Mouse (Mus musculus) hindbrain, embryonic 16.5 days (tissue): ENCODE measurements around the gene Zfp266. TPM values are rescaled to one million over a fixed set of nuclear protein-coding genes. Genes with fewer than 3 reads are reported as not detected.
A peak's percentile ranks its signal among the peaks of the same experiment; 100 is the strongest.

ENCODE experiments used
- ATAC-seq: fragments of 200-750 bp; cut with Nextera tagmentation; 2 replicates; pipeline ENCODE4 v1.8.0; 2017; ENCODE audit warnings: moderate TSS enrichment, moderate library complexity
- H3K27ac ChIP-seq: fragments of 300-500 bp; sonication (generic); 2 replicates; pipeline ENCODE4 v1.5.1; 2014; ENCODE audit warnings: low read depth, mild to moderate bottlenecking, control low read depth, low read length, moderate library complexity
- H3K27me3 ChIP-seq: fragments of 300-500 bp; sonication (generic); replicated peaks from 2 replicates; pipeline ENCODE4 v1.6.1; 2014; ENCODE audit warnings: low read length; ENCODE audit not compliant: control insufficient read depth, insufficient read depth
- H3K36me3 ChIP-seq: fragments of 300-500 bp; sonication (generic); 2 replicates; pipeline ENCODE4 v1.6.1; 2014; ENCODE audit warnings: mild to moderate bottlenecking, low read length, moderate library complexity, mixed read lengths; ENCODE audit not compliant: control insufficient read depth, insufficient read depth
- H3K4me1 ChIP-seq: fragments of 300-500 bp; sonication (generic); 2 replicates; pipeline ENCODE4 v1.6.1; 2014; ENCODE audit warnings: low read depth, low read length; ENCODE audit not compliant: control insufficient read depth, insufficient read depth
- H3K4me2 ChIP-seq: fragments of 300-500 bp; sonication (generic); 2 replicates; pipeline ENCODE4 v1.6.1; 2014; ENCODE audit warnings: mild to moderate bottlenecking, low read length, control low read depth, moderate library complexity
- H3K4me3 ChIP-seq: fragments of 300-500 bp; sonication (generic); 2 replicates; pipeline ENCODE4 v1.5.1; 2014; ENCODE audit warnings: mild to moderate bottlenecking, low read length, control low read depth, moderate library complexity
- H3K9ac ChIP-seq: fragments of 300-500 bp; sonication (generic); 2 replicates; pipeline ENCODE4 v1.6.1; 2014; ENCODE audit warnings: low read depth, mild to moderate bottlenecking, control low read depth, low read length, moderate library complexity
- H3K9me3 ChIP-seq: fragments of 300-500 bp; sonication (generic); 2 replicates; pipeline ENCODE4 v1.6.1; 2014; ENCODE audit warnings: mild to moderate bottlenecking, low read length, moderate library complexity; ENCODE audit not compliant: control insufficient read depth
- WGBS: fragments of 180-500 bp; shearing (Covaris S2); extraction: QIAGEN DNeasy Blood & Tissue Kit; methylation state at CpG from one replicate; pipeline ENCODE4 v1.1.7; 2014; 5-methylcytosine and 5-hydroxymethylcytosine counted together
- polyA plus RNA-seq: library from polyadenylated mRNA; unstranded; fragments of >200 nt; fragmentation: Nextera tagmentation; extraction: Ambion mirVana; gene quantifications from 2 replicates; pipeline ENCODE4 v1.2.1, GENCODE M21; 2015

The Zfp266 gene
- polyA plus RNA-seq, 1 experiment from 2014 or later: 84.6 TPM

- H3K4me2 ChIP-seq: no peak overlapping the region
- no peaks in the 10 kb centered on the region for H3K4me1 ChIP-seq
- peaks cover 29% of the 10 kb centered on the region for H3K36me3 ChIP-seq
- H3K27ac ChIP-seq: no peak overlapping the region
- H3K9me3 ChIP-seq: peaks cover 10% of the 10 kb centered on the region; the same call in 1 of the 2 replicates
- 58% methylated on average over 7 of the region's 7 CpGs for whole genome bisulfite sequencing
- no peak overlapping the region for H3K4me3 ChIP-seq
- H3K9ac ChIP-seq: no peak overlapping the region
- ATAC-seq: peak; percentile 67
- no peaks in the 10 kb centered on the region for H3K27me3 ChIP-seq
These were observed 54.3 kb downstream of the Zfp266 start for GRCm38 (mm10) chr9:20466761-20467442.

GRCm38 (mm10) chr9:20459377-20460317, 61.6 kb downstream of the Zfp266 start, which contains the start of gene Zfp26:
Gene Zfp26 (minus strand): TSS chr9:20460162.
- peaks cover 15% of the 10 kb centered on the region for H3K4me1 ChIP-seq
- peak; percentile 94 for ATAC-seq

GRCm38 (mm10) chr9:20453647-20454046, 67.6 kb downstream of the Zfp266 start:
- no peak overlapping the region for H3K27ac ChIP-seq
- no peak for ATAC-seq
- peaks cover 2% of the 10 kb centered on the region; the same call in 1 of the 2 replicates for H3K36me3 ChIP-seq
- H3K4me3 ChIP-seq: no peak overlapping the region
- 86% methylated on average over 4 of the region's 4 CpGs for WGBS
- no peaks in the 10 kb centered on the region for H3K27me3 ChIP-seq
- H3K9ac ChIP-seq: no peak overlapping the region
- H3K4me1 ChIP-seq: peaks cover 7% of the 10 kb centered on the region
- H3K4me2 ChIP-seq: no peak overlapping the region
- no peaks in the 10 kb centered on the region for H3K9me3 ChIP-seq

More at GRCm38 (mm10) chr9:20459377-20460317, 61.6 kb downstream of the Zfp266 start, which contains the start of gene Zfp26:
- H3K27me3 ChIP-seq: no peaks in the 10 kb centered on the region
- peak within 1 kb of the TSS; percentile 88 for H3K4me3 ChIP-seq
- H3K9me3 ChIP-seq: no peaks in the 10 kb centered on the region
- peak within 1 kb of the TSS; percentile 92 for H3K9ac ChIP-seq
- WGBS: under 1% methylated on average over 47 of the region's 48 CpGs
- H3K27ac ChIP-seq: peak within 1 kb of the TSS; percentile 89
- peak within 1 kb of the TSS; percentile 91 for H3K4me2 ChIP-seq
- H3K36me3 ChIP-seq: 0 out of 2 replicates have a peak, but pooled peaks cover 2% of the 10 kb centered on the region

- Histone ChIP-seq H3K9ac (no peak overlapping the region), H3K9me3 (no peaks in the 10 kb centered on the region), H3K4me2 (no peak overlapping the region), H3K27me3 (no peaks in the 10 kb centered on the region), H3K36me3 (peaks cover 2% of the 10 kb centered on the region; the same call in 1 of the 2 replicates), H3K27ac (no peak overlapping the region), H3K4me1 (no peaks in the 10 kb centered on the region), H3K4me3 (no peak overlapping the region)
- WGBS: 100% methylated on average over 1 of the region's 1 CpGs
- no peak for ATAC-seq
These were observed 69.7 kb downstream of the Zfp266 start for GRCm38 (mm10) chr9:20451493-20451892.

Other genes starting within 250 kb of the Zfp266 start
- gene Olfr39, start 239.1 kb downstream of the Zfp266 start, polyA plus RNA-seq: not detected in 2 replicates
- gene Olfr873, start 222.9 kb downstream of the Zfp266 start, polyA plus RNA-seq: not detected in 2 replicates
- gene Olfr18, start 185.3 kb downstream of the Zfp266 start, polyA plus RNA-seq: 0.09 TPM in 1 of 2 replicates, not detected in the other
- gene Zfp560, start 136.2 kb downstream of the Zfp266 start, polyA plus RNA-seq: 34.5 and 37.4 TPM in 2 replicates
- 12.3 and 13.8 TPM in 2 replicates for gene Zfp26, start 61.3 kb downstream of the Zfp266 start, polyA plus RNA-seq
- 31.6 and 33.9 TPM in 2 replicates for gene Zfp426, start 28.7 kb downstream of the Zfp266 start, polyA plus RNA-seq
- gene Zfp846, start 59.9 kb upstream of the Zfp266 start, polyA plus RNA-seq: 41.7 and 43.4 TPM in 2 replicates
- 428 and 459 TPM in 2 replicates for gene Ubl5, start 121.5 kb upstream of the Zfp266 start, polyA plus RNA-seq
- gene Fbxl12, start 123.3 kb upstream of the Zfp266 start, polyA plus RNA-seq: 14.6 and 15.6 TPM in 2 replicates
- gene Pin1, start 130.7 kb upstream of the Zfp266 start, polyA plus RNA-seq: 70.6 and 76.1 TPM in 2 replicates
- 250 and 269 TPM in 2 replicates for gene Olfm2, start 224.9 kb upstream of the Zfp266 start, polyA plus RNA-seq